ENCODE assay signal across 8 mouse cellular contexts in genomic region chr2:157204366-157205218, GRCm38 (mm10). TPM values are rescaled to one million over a fixed set of nuclear protein-coding genes. Genes with fewer than 3 reads are reported as not detected.
DNase-seq lines count a peak whose midpoint lies in the region; ATAC-seq lines count a peak whose summit lies in the region.

TSS of gene Rbl1 (minus strand) at chr2:157204534.

- peaks cover 6% of the 10 kb centered on the region; the same call in 1 of the 2 replicates for H3K4me1 ChIP-seq in intestine, embryonic 14.5 days (replicated peaks; ENCODE audit: control insufficient read depth, insufficient read depth, low read length)

- H3K4me2 ChIP-seq in intestine, embryonic 14.5 days (ENCODE audit: low read length): peak within 1 kb of the TSS; percentile 74

- H3K27ac ChIP-seq in intestine, embryonic 14.5 days (ENCODE audit: low read depth): peak within 1 kb of the TSS; percentile 97

- peak; percentile 92 for DNase-seq in adipocyte (ENCODE audit: low spot score)
- peak; percentile 98 for DNase-seq in embryo, embryonic 10 days (ENCODE audit: low spot score)
- peak; percentile 89 for DNase-seq in gastrocnemius, postnatal 14 days
- peak; percentile 98 for DNase-seq in intestine, embryonic 14.5 days (ENCODE audit: low spot score)
- DNase-seq in left cerebral cortex, postnatal 14 days (ENCODE audit: low spot score in 2 of 2): peak; percentile 84 to 88
- DNase-seq in mesoderm, embryonic 11.5 days (ENCODE audit: low read depth, low spot score): peak; percentile 94
- peak; percentile 72 to 81 for DNase-seq in right cerebral cortex, postnatal 36 days (ENCODE audit: low spot score in 2 of 2)
- DNase-seq in yolk sac, embryonic 10.5 days (ENCODE audit: low spot score): peak; percentile 96

- peak within 1 kb of the TSS; percentile 91 for H3K9ac ChIP-seq in intestine, embryonic 14.5 days (ENCODE audit: low read length)

- ATAC-seq in intestine, embryonic 14.5 days (replicated peaks; ENCODE audit: low FRiP score, low TSS enrichment, low read depth): peak; percentile 86

- H3K9me3 ChIP-seq in intestine, embryonic 14.5 days (ENCODE audit: control insufficient read depth, low read length): 0 out of 2 replicates have a peak, but pooled peaks cover 3% of the 10 kb centered on the region

- no peaks in the 10 kb centered on the region for H3K36me3 ChIP-seq in intestine, embryonic 14.5 days (ENCODE audit: control insufficient read depth, insufficient read depth, low read length)

- intact Hi-C loops in gastrocnemius, postnatal 14 days (cut with DNase I; ENCODE audit: low total_unique reads): no loop called here
- intact Hi-C loops in left cerebral cortex, postnatal 14 days (cut with DNase I): loop anchor here (2.0 to 5.0 kb wide), 2 partner anchors 53 to 74 kb away; partner anchors contain the start of genes Mroh8 and Rpn2

- peak within 1 kb of the TSS; percentile 66 for H3K4me3 ChIP-seq in intestine, embryonic 14.5 days (ENCODE audit: low read depth, low read length)

- H3K27me3 ChIP-seq in intestine, embryonic 14.5 days (replicated peaks; ENCODE audit: control insufficient read depth, insufficient read depth, low read length): no peaks in the 10 kb centered on the region

- WGBS in intestine, embryonic 14.5 days: 1% methylated on average over 73 of the region's 73 CpGs

RNA-seq across cellular contexts. Expression of gene Rbl1, which starts in this region (rescaled TPM):
- total RNA-seq in gastrocnemius, postnatal 14 days (2021): 1 to 10 TPM; 2.0 to 3.8 TPM
- 25.0 and 25.8 TPM in 2 replicates for polyA plus RNA-seq in intestine, embryonic 14.5 days (2014; fragmentation: Nextera tagmentation; extraction: Ambion mirVana)
- total RNA-seq in left cerebral cortex, postnatal 14 days (2021): 1 to 10 TPM; 1.7 to 1.8 TPM

Comparison
In these comparisons a context has a peak if more than half of its experiments do, and no peak if none do; other contexts are left out.
1. Peak in every context shown above with its lines: DNase-seq, ATAC-seq, H3K4me3 ChIP-seq and H3K27ac ChIP-seq.